Mouse (Mus musculus) CH12.LX (cell line): ENCODE measurements around the gene Ptp4a2.
"Not testable (repeated sequence)": the region's sequence is repeated elsewhere in the genome, so short reads cannot be mapped to it uniquely, and the experiment has no call there.

ENCODE experiments used
- CTCF ChIP-seq, 2 experiments: IDR thresholded peaks in 1 of 2; conservative IDR thresholded peaks in 1 of 2; 2 replicates each; pipeline ENCODE4 v1.5.1; 2011 to 2012; ENCODE audit warnings: low read depth in 2 of 2, low read length in 2 of 2, improper control_type of control experiment in 1 of 2, inconsistent platforms in 1 of 2, mild to moderate bottlenecking in 1 of 2, moderate library complexity in 1 of 2
- EP300 ChIP-seq: IDR thresholded peaks from 2 replicates; pipeline ENCODE4 v1.6.1; 2011; ENCODE audit warnings: low read length, improper control_type of control experiment
- NRF1 ChIP-seq: IDR thresholded peaks from 2 replicates; pipeline ENCODE4 v1.6.1; 2014; ENCODE audit warnings: low read depth, mild to moderate bottlenecking, inconsistent platforms, low read length, improper control_type of control experiment, moderate library complexity
- POLR2A ChIP-seq: IDR thresholded peaks from 2 replicates; pipeline ENCODE4 v1.6.1; 2011; ENCODE audit warnings: low read depth, mild to moderate bottlenecking, improper control_type of control experiment, low read length
- POLR2AphosphoS2 ChIP-seq: IDR thresholded peaks from 2 replicates; pipeline ENCODE4 v1.6.1; 2011; ENCODE audit warnings: low read depth, low read length, improper control_type of control experiment
- USF1 ChIP-seq: IDR thresholded peaks from 2 replicates; pipeline ENCODE4 v1.6.1; 2014; ENCODE audit warnings: low read depth, mild to moderate bottlenecking, inconsistent platforms, low read length, improper control_type of control experiment
- USF2 ChIP-seq: conservative IDR thresholded peaks from 2 replicates; pipeline ENCODE4 v1.6.1; 2011; ENCODE audit warnings: low read depth, low read length, improper control_type of control experiment

DNA sequence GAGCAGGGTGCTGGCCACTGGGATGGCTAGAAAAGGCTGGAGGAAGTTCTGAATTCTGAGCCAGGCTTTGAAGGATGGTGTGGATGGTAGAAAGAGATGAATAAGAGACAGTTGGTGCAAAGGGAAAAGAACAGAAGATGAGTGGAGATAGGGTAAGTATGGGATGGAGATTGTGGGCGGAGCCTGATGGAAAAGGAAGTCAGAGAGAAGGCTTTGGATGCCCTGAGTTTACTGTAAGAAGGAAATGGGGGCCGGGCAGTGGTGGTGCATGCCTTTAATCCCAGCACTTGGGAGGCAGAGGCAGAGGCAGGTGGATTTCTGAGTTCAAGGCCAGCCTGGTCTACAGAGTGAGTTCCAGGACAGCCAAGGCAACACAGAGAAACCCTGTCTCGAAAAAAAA is 42.3 kb upstream of the Ptp4a2 start:
- TF ChIP-seq USF1; POLR2A; CTCF (conservative IDR thresholded peaks at IDR 0.05 in 1 of 2, IDR thresholded peaks at IDR 0.05 in 1 of 2; ENCODE audit: low read depth in 2 of 2, low read length in 2 of 2); NRF1; USF2; POLR2AphosphoS2; EP300: not testable (repeated sequence)
